Mouse (Mus musculus): ENCODE measurements around the gene Nphs2. TPM values are rescaled to one million over a fixed set of nuclear protein-coding genes. Genes with fewer than 3 reads are reported as not detected.

Nphs2 gene
- 0.17 and 0.35 TPM in 2 replicates for polyA plus RNA-seq (2021; fragmentation: Nextera tagmentation)
- long read RNA-seq, experiment 1: 0 reads
- long read RNA-seq, experiment 2: 0 reads

DNA sequence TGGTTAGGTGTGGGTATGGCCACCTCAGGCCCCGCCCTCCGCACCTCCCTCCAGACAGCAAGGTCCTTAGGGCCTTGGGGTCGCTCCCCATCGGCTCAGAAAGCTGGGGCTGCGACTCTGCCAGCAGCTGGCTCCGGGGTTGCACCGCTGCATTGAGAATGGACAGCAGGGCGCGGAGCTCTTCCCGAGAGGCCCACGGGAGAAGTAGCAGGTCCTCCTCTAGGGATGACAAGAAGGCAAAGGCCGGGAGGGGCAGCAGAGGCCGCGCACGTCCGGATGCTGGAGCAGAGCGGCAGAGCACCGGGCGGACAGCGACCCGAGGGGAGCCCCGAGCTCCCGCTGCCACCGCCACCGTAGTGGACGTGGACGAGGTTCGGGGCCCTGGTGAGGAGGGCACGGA, at the start of gene Nphs2:
Gene Nphs2, plus strand, starts transcription at position 98 of the 400 bp plus-strand sequence.

GRCm38 (mm10) chr1:156302911-156303749, 7.4 kb upstream of the Nphs2 start, which contains the start of gene Tdrd5:
TSS of gene Tdrd5 (minus strand) at chr1:156303664.

DNA sequence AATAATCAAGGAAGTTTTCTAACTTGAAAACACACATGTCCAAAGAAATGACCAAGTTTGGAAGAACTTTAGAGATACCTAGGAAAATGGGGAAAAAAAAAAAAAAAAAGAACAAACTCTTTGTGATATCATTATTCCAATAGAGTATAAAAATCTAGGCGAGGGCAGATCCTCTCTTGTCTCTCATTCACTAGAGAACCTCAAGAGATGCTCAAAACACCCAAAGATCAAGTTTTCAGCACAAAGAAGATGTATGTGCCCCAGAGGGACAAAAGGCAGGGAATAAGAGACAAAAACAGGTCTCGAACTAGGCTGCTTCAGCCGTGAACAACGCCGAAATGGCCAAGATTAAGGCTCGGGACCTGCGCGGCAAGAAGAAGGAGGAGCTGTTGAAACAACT, 55.2 kb downstream of the Nphs2 start, which contains the start of gene Gm2000:
Gene Gm2000, plus strand, starts transcription at position 301 of the 400 bp plus-strand sequence.

Other genes starting within 250 kb of the Nphs2 start
- gene Fam163a, start 105.7 kb upstream of the Nphs2 start, polyA plus RNA-seq (2021; fragmentation: Nextera tagmentation): 5.2 and 5.7 TPM in 2 replicates
- 0.25 and 0.26 TPM in 2 replicates for gene Tdrd5, start 7.1 kb upstream of the Nphs2 start, polyA plus RNA-seq (2021; fragmentation: Nextera tagmentation)
- gene Gm2000, start 55.3 kb downstream of the Nphs2 start, polyA plus RNA-seq (2021; fragmentation: Nextera tagmentation): 726 and 1,009 TPM in 2 replicates
- gene Axdnd1, start 110.4 kb downstream of the Nphs2 start, polyA plus RNA-seq (2021; fragmentation: Nextera tagmentation): 0.09 TPM in 1 of 2 replicates, not detected in the other
- 37.3 and 37.8 TPM in 2 replicates for gene Soat1, start 163.6 kb downstream of the Nphs2 start, polyA plus RNA-seq (2021; fragmentation: Nextera tagmentation)
- gene Gm10031, start 213.3 kb downstream of the Nphs2 start, polyA plus RNA-seq (2021; fragmentation: Nextera tagmentation): 6.6 and 9.3 TPM in 2 replicates
- 1.5 and 2.5 TPM in 2 replicates for gene Abl2, start 248.1 kb downstream of the Nphs2 start, polyA plus RNA-seq (2021; fragmentation: Nextera tagmentation)

Data from left cerebral cortex, adult 6 months (tissue).